Mouse (Mus musculus) adrenal gland, postnatal 10 days (tissue): ENCODE data around the gene Ncl. TPM values are rescaled to one million over a fixed set of nuclear protein-coding genes. Genes with fewer than 3 reads are reported as not detected.

Source experiments
- DNase-seq: peaks from one replicate; pipeline ENCODE4 v3.0.0; 2021; ENCODE audit warnings: mixed read lengths
- long read RNA-seq, 2 experiments: library from polyadenylated mRNA; stranded (forward); transcript quantifications; one replicate each; pipeline ENCODE4 v2.0.0; 2021
- total RNA-seq, 2 experiments: library from RNA; stranded (reverse); gene quantifications; 2 replicates each; pipeline ENCODE4 v1.2.3; 2021

The Ncl gene
- total RNA-seq = 100 to 1,000 TPM; 242 to 251 TPM
- long read RNA-seq, experiment 1, full-length matches to known transcripts = 211 of 317 reads
- long read RNA-seq, experiment 1, partial matches to known transcripts = 83 of 317 reads
- long read RNA-seq, experiment 1, other reads (novel, unspliced or antisense) = 23 of 317 reads
- long read RNA-seq, experiment 2, full-length matches to known transcripts = 99 of 126 reads
- long read RNA-seq, experiment 2, partial matches to known transcripts = 15 of 126 reads
- long read RNA-seq, experiment 2, other reads (novel, unspliced or antisense) = 12 of 126 reads

- DNase-seq = peak; percentile 99
Measured at GRCm38 (mm10) chr1:86358906-86359797, at the start of gene Ncl. TSS of gene Ncl (minus strand) at chr1:86359400.

- no peak for DNase-seq
Measured at GRCm38 (mm10) chr1:86408515-86408914, 49.3 kb upstream of the Ncl start.

GRCm38 (mm10) chr1:86406914-86407313, 47.7 kb upstream of the Ncl start:
- DNase-seq = peak; percentile 65

- DNase-seq = no peak
Measured at GRCm38 (mm10) chr1:86406313-86406712, 47.1 kb upstream of the Ncl start.

- no peak for DNase-seq
Measured at GRCm38 (mm10) chr1:86404834-86405233, 45.6 kb upstream of the Ncl start.

- DNase-seq = no peak
Measured at GRCm38 (mm10) chr1:86400096-86400754, 41.0 kb upstream of the Ncl start.

- no peak for DNase-seq
Measured at GRCm38 (mm10) chr1:86399322-86399721, 40.1 kb upstream of the Ncl start.

- no peak for DNase-seq
Measured at GRCm38 (mm10) chr1:86398222-86398621, 39.0 kb upstream of the Ncl start.

- DNase-seq = no peak
Measured at GRCm38 (mm10) chr1:86397621-86398020, 38.4 kb upstream of the Ncl start.

- no peak for DNase-seq
Measured at GRCm38 (mm10) chr1:86395897-86396296, 36.7 kb upstream of the Ncl start.

GRCm38 (mm10) chr1:86394246-86394645, 35.0 kb upstream of the Ncl start:
- no peak for DNase-seq

- no peak for DNase-seq
Measured at GRCm38 (mm10) chr1:86393219-86393618, 34.0 kb upstream of the Ncl start.

GRCm38 (mm10) chr1:86391425-86391824, 32.2 kb upstream of the Ncl start:
- DNase-seq = peak; percentile 64

- DNase-seq = peak; percentile 85
Measured at GRCm38 (mm10) chr1:86389230-86389629, 30.0 kb upstream of the Ncl start.

GRCm38 (mm10) chr1:86381027-86381426, 21.8 kb upstream of the Ncl start:
- DNase-seq = peak; percentile 85

GRCm38 (mm10) chr1:86379161-86379569, 20.0 kb upstream of the Ncl start:
- DNase-seq = no peak

- DNase-seq = no peak
Measured at GRCm38 (mm10) chr1:86378662-86379061, 19.5 kb upstream of the Ncl start.

- DNase-seq = peak; percentile 64
Measured at GRCm38 (mm10) chr1:86376354-86376753, 17.2 kb upstream of the Ncl start.

- peak; percentile 79 for DNase-seq
Measured at GRCm38 (mm10) chr1:86371997-86372396, 12.8 kb upstream of the Ncl start.

GRCm38 (mm10) chr1:86368086-86368485, 8.9 kb upstream of the Ncl start:
- no peak for DNase-seq

GRCm38 (mm10) chr1:86363671-86364070, 4.5 kb upstream of the Ncl start:
- DNase-seq = no peak

- DNase-seq = no peak
Measured at GRCm38 (mm10) chr1:86361852-86362615, 2.8 kb upstream of the Ncl start.
